In genomic region chr1:139209796-139210195, GRCm38 (mm10) we compare ENCODE assay signal across 9 mouse cellular contexts.
A peak's percentile ranks its signal among the peaks of the same experiment; 100 is the strongest.
DNase-seq lines count a peak whose midpoint lies in the region; ATAC-seq and TF ChIP-seq lines count a peak whose summit lies in the region.
"Had no signal": no experiment of that assay in that cellular context is flagged by ENCODE, and none has a peak within 500 bp of the region (broad histone marks: within the 10 kb centered on the region; RNA-seq: fewer than 3 reads in every experiment).

No protein-coding gene starts in this region.

- no peak for TF ChIP-seq CTCF in hindbrain, postnatal 0 days (IDR thresholded peaks at IDR 0.05; ENCODE audit: low read depth)

- H3K4me2 ChIP-seq in hindbrain, postnatal 0 days (ENCODE audit: low read depth, low read length) = peak overlapping the region; percentile 37
- peak overlapping the region; percentile 20 for H3K4me2 ChIP-seq in midbrain, embryonic 15.5 days
- no peak overlapping the region for H3K4me2 ChIP-seq in liver, embryonic 12.5 days
- H3K4me2 ChIP-seq: embryonic facial prominence, embryonic 15.5 days had no signal

- 10% methylated on average over 7 of the region's 7 CpGs for WGBS in hindbrain, postnatal 0 days
- 12% methylated on average over 7 of the region's 7 CpGs for WGBS in midbrain, embryonic 15.5 days
- WGBS in liver, embryonic 12.5 days (ENCODE audit: insufficient replicate concordance) = 47% methylated on average over 7 of the region's 7 CpGs

- H3K4me3 ChIP-seq in hindbrain, postnatal 0 days (ENCODE audit: low read length) = no peak overlapping the region
- no peak overlapping the region for H3K4me3 ChIP-seq in midbrain, embryonic 15.5 days
- no peak overlapping the region for H3K4me3 ChIP-seq in liver, embryonic 12.5 days
- H3K4me3 ChIP-seq: embryonic facial prominence, embryonic 15.5 days had no signal

- H3K9ac ChIP-seq in hindbrain, postnatal 0 days (replicated peaks; ENCODE audit: low read length) = no peak overlapping the region
- H3K9ac ChIP-seq in midbrain, embryonic 15.5 days = no peak overlapping the region
- H3K9ac ChIP-seq in liver, embryonic 12.5 days = no peak overlapping the region
- H3K9ac ChIP-seq: embryonic facial prominence, embryonic 15.5 days had no signal

- 0 out of 2 replicates have a peak overlapping the region, but pooled peaks have one; percentile 0 for H3K27ac ChIP-seq in hindbrain, postnatal 0 days
- H3K27ac ChIP-seq in midbrain, embryonic 15.5 days = peak overlapping the region; percentile 35
- no peak overlapping the region for H3K27ac ChIP-seq in liver, embryonic 12.5 days
- H3K27ac ChIP-seq: embryonic facial prominence, embryonic 15.5 days had no signal

- no peaks in the 10 kb centered on the region for H3K9me3 ChIP-seq in hindbrain, postnatal 0 days (ENCODE audit: low read length)
- H3K9me3 ChIP-seq in midbrain, embryonic 15.5 days = no peaks in the 10 kb centered on the region
- H3K9me3 ChIP-seq in liver, embryonic 12.5 days (replicated peaks) = no peaks in the 10 kb centered on the region
- H3K9me3 ChIP-seq: embryonic facial prominence, embryonic 15.5 days had no signal

- no peaks in the 10 kb centered on the region for H3K4me1 ChIP-seq in hindbrain, postnatal 0 days (ENCODE audit: insufficient read depth, low read length)
- H3K4me1 ChIP-seq in midbrain, embryonic 15.5 days = peaks cover 10% of the 10 kb centered on the region
- no peaks in the 10 kb centered on the region for H3K4me1 ChIP-seq in liver, embryonic 12.5 days
- H3K4me1 ChIP-seq: embryonic facial prominence, embryonic 15.5 days had no signal

- H3K27me3 ChIP-seq in hindbrain, postnatal 0 days (ENCODE audit: insufficient read depth, low read length) = no peaks in the 10 kb centered on the region
- no peaks in the 10 kb centered on the region for H3K27me3 ChIP-seq in midbrain, embryonic 15.5 days (replicated peaks)
- no peaks in the 10 kb centered on the region for H3K27me3 ChIP-seq in liver, embryonic 12.5 days (replicated peaks)
- H3K27me3 ChIP-seq: embryonic facial prominence, embryonic 15.5 days had no signal

- DNase-seq in heart, postnatal 14 days = peak; percentile 2 to 5
- DNase-seq in heart, postnatal 36 days = no peak
- DNase-seq in adrenal gland, postnatal 25 days = peak; percentile 67
- peak; percentile 48 for DNase-seq in hindbrain, postnatal 0 days (ENCODE audit: low spot score)
- DNase-seq in c-Kit-positive CD71-positive TER-119-positive erythroid progenitor cells, embryonic 14.5 days (ENCODE audit: low spot score) = no peak
- no peak for DNase-seq in cerebellum, adult 11 months

- no peaks in the 10 kb centered on the region for H3K36me3 ChIP-seq in hindbrain, postnatal 0 days (ENCODE audit: insufficient read depth, low read length)
- no peaks in the 10 kb centered on the region for H3K36me3 ChIP-seq in midbrain, embryonic 15.5 days (replicated peaks)
- H3K36me3 ChIP-seq in liver, embryonic 12.5 days = no peaks in the 10 kb centered on the region
- H3K36me3 ChIP-seq: embryonic facial prominence, embryonic 15.5 days had no signal

- intact Hi-C loops in heart, postnatal 14 days (cut with DNase I) = no loop called here
- intact Hi-C loops in heart, postnatal 36 days (cut with DNase I) = no loop called here

- peak; percentile 49 for ATAC-seq in hindbrain, postnatal 0 days
- peak; percentile 37; the same call in 1 of the 2 replicates for ATAC-seq in midbrain, embryonic 15.5 days (replicated peaks)
- no peak for ATAC-seq in liver, embryonic 12.5 days

Comparison
In these comparisons a context has a peak if more than half of its experiments do, and no peak if none do; other contexts are left out.
1. DNase-seq: peak in heart, postnatal 14 days (2 of 2), adrenal gland, postnatal 25 days (single experiment) and hindbrain, postnatal 0 days (single experiment); none in heart, postnatal 36 days (0 of 2), c-Kit-positive CD71-positive TER-119-positive erythroid progenitor cells, embryonic 14.5 days (single experiment) and cerebellum, adult 11 months (single experiment).